Mouse (Mus musculus) spleen, postnatal 4 days (tissue): ENCODE measurements around the gene Tbc1d2b.
A peak's percentile ranks its signal among the peaks of the same experiment; 100 is the strongest.

Experiments used
- DNase-seq, 2 experiments: peaks; one replicate each; pipeline ENCODE4 v3.0.0; 2022; ENCODE audit warnings: low spot score in 2 of 2

The Tbc1d2b gene

GRCm38 (mm10) chr9:90172528-90173321, 97.9 kb downstream of the Tbc1d2b start:
- peak in 1 of 2 experiments; percentile 60 for DNase-seq

GRCm38 (mm10) chr9:90171421-90171820, 99.2 kb downstream of the Tbc1d2b start:
- DNase-seq, result peak in 1 of 2 experiments; percentile 64

GRCm38 (mm10) chr9:90169965-90170364, 100.6 kb downstream of the Tbc1d2b start:
- DNase-seq, result no peak

- peak in 1 of 2 experiments; percentile 52 for DNase-seq
These were observed 104.0 kb downstream of the Tbc1d2b start for GRCm38 (mm10) chr9:90166615-90167014.

GRCm38 (mm10) chr9:90165590-90165989, 105.0 kb downstream of the Tbc1d2b start:
- DNase-seq, result no peak

GRCm38 (mm10) chr9:90164670-90165453, 105.7 kb downstream of the Tbc1d2b start:
- peak in 1 of 2 experiments; percentile 52 for DNase-seq

GRCm38 (mm10) chr9:90163749-90164095, 106.9 kb downstream of the Tbc1d2b start:
- peak in 1 of 2 experiments; percentile 66 for DNase-seq

- peak in 1 of 2 experiments; percentile 65 for DNase-seq
These were observed 107.5 kb downstream of the Tbc1d2b start, which contains the start of gene Adamts7 for GRCm38 (mm10) chr9:90162926-90163748. Gene Adamts7 (plus strand): TSS chr9:90163069.

- DNase-seq, result peak; percentile 46 to 76
These were observed 108.2 kb downstream of the Tbc1d2b start for GRCm38 (mm10) chr9:90162243-90162925.
